Mouse (Mus musculus) kidney, embryonic 15.5 days (tissue): Measurements from ENCODE around the gene BC005537. TPM values are rescaled to one million over a fixed set of nuclear protein-coding genes. Genes with fewer than 3 reads are reported as not detected.
A peak's percentile ranks its signal among the peaks of the same experiment; 100 is the strongest.
"Not testable (repeated sequence)": the region's sequence is repeated elsewhere in the genome, so short reads cannot be mapped to it uniquely, and the experiment has no call there.

Experiments
- ATAC-seq: fragments of 200-750 bp; cut with Nextera tagmentation; replicated peaks from 2 replicates; pipeline ENCODE4 v1.8.0; 2017; ENCODE audit warnings: moderate TSS enrichment; ENCODE audit not compliant: low FRiP score
- H3K27ac ChIP-seq: fragments of 300-500 bp; sonication (generic); 2 replicates; pipeline ENCODE4 v1.5.1; 2015; ENCODE audit warnings: mild to moderate bottlenecking, inconsistent platforms
- H3K27me3 ChIP-seq: fragments of 300-500 bp; sonication (generic); 2 replicates; pipeline ENCODE4 v1.6.1; 2015; ENCODE audit warnings: inconsistent platforms
- H3K36me3 ChIP-seq: fragments of 300-500 bp; sonication (generic); 2 replicates; pipeline ENCODE4 v1.6.1; 2015; ENCODE audit warnings: inconsistent platforms
- H3K4me1 ChIP-seq: fragments of 300-500 bp; sonication (generic); 2 replicates; pipeline ENCODE4 v1.6.1; 2015; ENCODE audit warnings: inconsistent platforms
- H3K4me2 ChIP-seq: fragments of 300-500 bp; sonication (generic); 2 replicates; pipeline ENCODE4 v1.6.1; 2015; ENCODE audit warnings: moderate library complexity, mild to moderate bottlenecking, inconsistent platforms
- H3K4me3 ChIP-seq: fragments of 300-500 bp; sonication (generic); replicated peaks from 2 replicates; pipeline ENCODE4 v1.5.1; 2015; ENCODE audit warnings: mild to moderate bottlenecking, inconsistent platforms
- H3K9ac ChIP-seq: fragments of 300-500 bp; sonication (generic); 2 replicates; pipeline ENCODE4 v1.6.1; 2015; ENCODE audit warnings: mild to moderate bottlenecking, inconsistent platforms
- H3K9me3 ChIP-seq: fragments of 300-500 bp; sonication (generic); replicated peaks from 2 replicates; pipeline ENCODE4 v1.6.1; 2016; ENCODE audit warnings: inconsistent platforms
- WGBS: fragments of 180-500 bp; shearing (Covaris S2); methylation state at CpG from one replicate; pipeline ENCODE4 v1.1.7; 2015; ENCODE audit warnings: mixed read lengths; 5-methylcytosine and 5-hydroxymethylcytosine counted together
- polyA plus RNA-seq: library from polyadenylated mRNA; unstranded; fragments of >200 nt; fragmentation: Nextera tagmentation; extraction: Ambion mirVana; gene quantifications from 2 replicates; pipeline ENCODE4 v1.2.1, GENCODE M21; 2015

Gene BC005537
- polyA plus RNA-seq, 1 experiment from 2014 or later = 17.1 TPM

DNA sequence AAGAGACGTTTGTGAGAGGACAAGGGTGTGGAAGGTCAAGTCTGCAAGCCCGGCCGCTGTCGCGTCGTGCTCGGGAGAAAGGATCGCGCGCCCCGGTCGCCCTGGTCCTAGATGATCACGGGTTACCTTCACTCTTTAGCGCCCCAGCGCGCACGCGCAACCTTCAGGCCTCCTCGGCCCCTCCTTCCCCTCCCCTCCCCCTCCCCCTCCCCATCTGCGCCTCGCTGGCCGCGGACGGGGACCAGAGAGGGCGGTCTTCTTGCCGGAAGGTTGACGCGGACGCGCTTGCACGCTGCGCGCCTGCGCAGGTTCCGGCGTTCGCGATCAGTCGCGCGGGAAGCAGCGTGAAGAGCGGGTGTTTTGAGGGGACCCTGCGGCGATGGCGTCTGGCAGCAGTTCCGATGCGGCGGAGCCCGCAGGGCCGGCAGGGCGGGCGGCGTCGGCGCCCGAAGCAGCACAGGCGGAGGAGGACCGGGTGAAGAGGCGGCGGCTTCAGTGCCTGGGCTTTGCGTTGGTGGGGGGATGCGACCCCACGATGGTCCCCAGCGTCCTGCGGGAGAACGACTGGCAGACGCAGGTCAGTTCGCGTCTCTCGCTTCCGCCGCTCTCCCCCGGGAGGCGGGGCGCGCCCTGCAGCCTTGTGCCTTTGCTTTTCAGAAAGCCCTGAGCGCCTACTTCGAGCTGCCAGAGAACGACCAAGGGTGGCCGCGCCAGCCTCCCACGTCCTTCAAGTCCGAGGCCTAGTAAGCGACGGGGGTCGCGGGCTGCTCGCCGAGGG, 30.1 kb downstream of the BC005537 start, which contains the start of the genes Acot13 and Tdp2:
Gene Acot13, minus strand, starts transcription at position 188 of the 778 bp plus-strand sequence.
Gene Tdp2, plus strand, starts transcription at position 327 of the 778 bp plus-strand sequence.
- peak; percentile 97 for ATAC-seq
- peak within 1 kb of the TSS; percentile 65 for H3K4me2 ChIP-seq
- H3K27me3 ChIP-seq = no peaks in the 10 kb centered on the region
- peak within 1 kb of the TSS; percentile 85 for H3K4me3 ChIP-seq
- H3K9ac ChIP-seq = peak within 1 kb of the TSS; percentile 91
- H3K36me3 ChIP-seq = peaks cover 6% of the 10 kb centered on the region; the same call in 1 of the 2 replicates
- H3K9me3 ChIP-seq = no peaks in the 10 kb centered on the region
- H3K4me1 ChIP-seq = peaks cover 20% of the 10 kb centered on the region
- peak within 1 kb of the TSS; percentile 97 for H3K27ac ChIP-seq
- under 1% methylated on average over 90 of the region's 90 CpGs for WGBS

DNA sequence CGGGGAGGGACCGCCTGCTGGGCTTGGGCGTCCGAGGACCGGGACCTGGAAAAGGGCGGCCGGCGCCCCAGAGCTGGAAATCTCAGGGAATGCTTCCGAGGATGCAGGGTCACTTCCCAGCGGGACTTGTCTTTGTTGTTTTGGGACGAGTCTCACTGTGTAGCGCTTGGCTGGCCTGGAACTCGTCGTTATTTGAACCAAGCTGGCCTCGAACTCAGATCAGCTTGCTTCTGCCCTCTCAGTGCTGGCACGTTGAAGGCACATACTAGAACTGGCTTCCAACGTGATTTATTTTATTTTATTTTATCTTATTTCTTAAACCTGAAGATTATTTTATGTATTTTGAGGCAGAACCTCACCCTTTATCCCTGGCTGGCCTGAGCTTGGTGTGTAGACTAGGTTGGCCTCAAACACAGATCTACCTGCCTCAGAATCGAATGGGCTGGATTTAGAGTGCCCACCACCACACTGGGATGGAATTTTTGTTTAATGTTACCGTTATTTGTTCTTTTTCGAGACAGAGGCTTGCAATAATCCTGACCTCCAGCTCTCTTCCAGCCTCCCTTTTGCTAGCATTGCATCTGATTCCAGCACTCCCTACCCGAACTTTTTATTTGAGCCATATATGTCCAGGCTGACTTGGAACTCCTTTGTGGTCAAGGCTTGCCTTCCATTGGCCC, 30.8 kb downstream of the BC005537 start:
- H3K9me3 ChIP-seq = no peaks in the 10 kb centered on the region
- H3K4me3 ChIP-seq = peak overlapping the region; percentile 85
- peak overlapping the region; percentile 91 for H3K9ac ChIP-seq
- ATAC-seq = peak; percentile 37
- H3K4me2 ChIP-seq = peak overlapping the region; percentile 65
- H3K27ac ChIP-seq = peak overlapping the region; percentile 97
- H3K27me3 ChIP-seq = no peaks in the 10 kb centered on the region
- peaks cover 10% of the 10 kb centered on the region for H3K36me3 ChIP-seq
- H3K4me1 ChIP-seq = peaks cover 20% of the 10 kb centered on the region
- 4% methylated on average over 21 of the region's 21 CpGs for WGBS

DNA sequence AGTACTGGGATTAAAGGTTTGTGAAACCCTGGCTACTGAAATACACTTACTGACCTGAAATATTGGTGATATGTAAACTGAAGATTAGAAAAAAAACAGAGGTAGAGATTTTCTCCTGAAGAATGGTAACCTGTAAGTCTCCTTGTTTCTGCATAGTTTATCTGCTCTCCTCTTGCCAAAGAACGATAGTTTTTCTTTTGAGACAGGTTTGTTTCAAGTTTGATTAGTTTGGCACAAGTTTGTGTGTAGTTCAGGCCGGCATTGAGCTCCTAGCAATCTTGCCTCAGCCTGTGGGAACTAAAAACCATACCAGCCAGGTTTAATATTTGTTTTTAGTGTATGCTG, 31.3 kb downstream of the BC005537 start:
- Histone ChIP-seq H3K4me2 (peak overlapping the region; percentile 65), H3K27ac (no peak overlapping the region)

DNA sequence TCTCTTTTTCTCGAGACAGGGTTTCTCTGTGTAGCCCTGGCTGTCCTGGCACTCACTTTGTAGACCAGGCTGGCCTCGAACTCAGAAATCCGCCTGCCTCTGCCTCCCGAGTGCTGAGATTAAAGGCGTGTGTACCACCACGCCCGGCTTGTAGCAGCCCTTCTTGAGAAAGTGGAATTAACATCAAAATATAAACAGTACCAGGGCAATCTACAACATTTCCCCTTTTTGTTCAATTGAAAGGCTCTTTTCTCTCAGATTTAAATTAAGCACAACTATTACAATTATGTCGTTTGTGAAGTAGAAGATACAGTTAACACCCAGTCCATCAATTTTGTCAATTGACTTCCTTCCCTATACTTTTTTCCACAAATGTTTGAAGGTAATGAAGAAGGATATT, 36.3 kb downstream of the BC005537 start:
- not testable (repeated sequence) for ATAC-seq, H3K4me2 ChIP-seq
- 89% methylated on average over 8 of the region's 8 CpGs for WGBS

More for the DNA sequence above, 31.3 kb downstream of the BC005537 start:
- ATAC-seq = no peak
- peaks cover 20% of the 10 kb centered on the region for H3K4me1 ChIP-seq
- 38% methylated on average over 2 of the region's 2 CpGs for WGBS
- peak overlapping the region; percentile 85 for H3K4me3 ChIP-seq
- no peaks in the 10 kb centered on the region for H3K9me3 ChIP-seq
- no peaks in the 10 kb centered on the region for H3K27me3 ChIP-seq
- peak overlapping the region; percentile 91 for H3K9ac ChIP-seq
- H3K36me3 ChIP-seq = peaks cover 12% of the 10 kb centered on the region

DNA sequence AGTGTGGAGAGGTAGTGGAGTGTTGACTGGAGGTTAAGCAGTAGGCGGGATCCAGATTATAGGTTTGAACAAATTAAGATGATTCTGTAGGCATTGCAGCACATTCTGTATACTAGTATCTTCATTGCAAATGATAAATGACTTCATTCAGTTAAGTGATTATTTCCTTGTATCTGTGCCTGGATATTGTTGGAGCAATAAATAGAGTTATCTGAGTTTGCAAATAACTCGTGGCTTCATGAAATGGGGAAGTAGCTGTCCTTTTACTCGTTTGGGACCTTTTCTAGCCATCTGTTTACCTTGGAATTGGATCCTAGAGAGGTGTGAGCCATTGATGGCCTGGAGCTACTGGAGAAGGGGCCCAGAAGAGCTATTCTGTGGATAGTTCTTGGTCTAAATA, 38.4 kb downstream of the BC005537 start:
- WGBS = 52% methylated on average over 3 of the region's 3 CpGs
- Histone ChIP-seq H3K4me2 (no peak overlapping the region), H3K9ac (no peak overlapping the region), H3K9me3 (no peaks in the 10 kb centered on the region), H3K4me1 (peaks cover 4% of the 10 kb centered on the region), H3K27ac (no peak overlapping the region), H3K36me3 (peaks cover 44% of the 10 kb centered on the region), H3K27me3 (no peaks in the 10 kb centered on the region), H3K4me3 (no peak overlapping the region)
- no peak for ATAC-seq

More for the DNA sequence above, 36.3 kb downstream of the BC005537 start:
- Histone ChIP-seq H3K4me1 (peaks cover 13% of the 10 kb centered on the region), H3K36me3 (peaks cover 44% of the 10 kb centered on the region)
- not testable (repeated sequence) for H3K9me3 ChIP-seq, H3K4me3 ChIP-seq, H3K27me3 ChIP-seq, H3K9ac ChIP-seq, H3K27ac ChIP-seq

DNA sequence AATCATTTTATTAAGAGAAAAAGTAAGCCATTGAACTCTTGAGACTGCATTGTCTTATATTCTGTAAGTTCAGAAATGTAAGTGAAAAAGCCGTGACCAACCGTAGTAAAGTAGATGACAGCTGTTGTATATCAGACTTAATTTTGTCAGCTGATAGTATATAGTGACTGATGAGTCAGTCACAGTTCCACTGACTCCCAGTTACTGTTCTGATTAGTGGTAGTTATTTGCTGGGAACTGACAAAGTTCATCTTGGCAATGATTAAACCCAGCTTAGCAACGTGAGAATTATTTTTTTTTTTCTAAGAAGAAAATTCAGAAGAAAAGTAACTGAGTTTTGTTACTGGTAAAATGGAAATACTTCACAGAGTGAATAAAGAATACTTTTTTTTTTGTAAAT, 40.2 kb downstream of the BC005537 start:
- no peaks in the 10 kb centered on the region for H3K9me3 ChIP-seq
- no peak overlapping the region for H3K4me3 ChIP-seq
- H3K27me3 ChIP-seq = no peaks in the 10 kb centered on the region
- 68% methylated on average over 3 of the region's 3 CpGs for WGBS
- no peak overlapping the region for H3K9ac ChIP-seq
- peaks cover 12% of the 10 kb centered on the region for H3K4me1 ChIP-seq
- H3K36me3 ChIP-seq = peaks cover 37% of the 10 kb centered on the region
- ATAC-seq = no peak
- H3K27ac ChIP-seq = no peak overlapping the region
- H3K4me2 ChIP-seq = no peak overlapping the region

DNA sequence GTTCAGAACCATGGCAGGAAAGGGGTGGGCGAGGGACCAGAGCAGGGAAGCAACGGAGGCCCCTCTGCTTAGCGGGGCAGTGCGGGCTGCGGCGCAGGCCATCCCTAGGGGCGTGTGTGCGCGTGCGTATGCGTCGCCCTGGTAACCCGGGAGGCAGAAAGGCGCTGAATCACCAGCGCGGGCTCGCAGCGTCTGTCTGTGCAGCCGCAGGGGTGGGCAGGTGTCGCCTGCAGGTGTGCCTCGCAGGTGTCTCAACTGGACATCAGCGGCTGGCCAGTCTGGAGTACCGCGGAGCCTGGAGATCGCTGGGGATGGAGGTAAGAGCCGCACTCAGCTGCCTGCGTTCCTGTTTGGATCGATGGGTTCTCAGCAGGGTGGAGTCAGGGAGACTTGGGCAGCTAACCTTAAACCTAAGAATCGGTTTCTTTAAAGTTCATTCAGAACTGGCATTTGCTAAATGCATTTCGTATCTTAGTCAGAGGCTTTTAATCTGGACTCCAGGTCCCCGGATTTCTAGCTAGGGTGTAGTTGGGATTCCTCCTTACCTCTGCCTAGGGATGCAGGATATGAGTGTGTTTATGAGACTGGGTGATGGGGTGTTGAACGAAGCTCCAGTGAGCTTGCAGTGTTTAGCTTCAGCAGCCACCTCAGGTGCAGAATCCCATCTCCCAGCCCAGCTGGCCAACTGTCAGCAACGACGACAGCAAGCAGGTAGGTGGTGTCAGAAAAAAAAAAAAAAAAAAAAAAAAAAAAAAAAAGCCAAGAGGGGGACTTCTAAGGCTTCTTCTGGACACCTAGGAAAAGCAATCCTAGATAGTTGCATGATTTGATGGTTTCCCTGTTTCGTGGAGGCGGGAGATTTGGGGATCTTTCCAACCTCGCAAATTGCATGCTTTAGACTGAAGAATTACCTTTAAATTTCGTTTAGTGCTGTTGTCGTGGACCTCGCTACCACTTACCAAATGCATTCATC, 43.8 kb downstream of the BC005537 start, which contains the start of gene D130043K22Rik:
Gene D130043K22Rik, plus strand, starts transcription at position 153 of the 973 bp plus-strand sequence.
- H3K4me3 ChIP-seq = peak within 1 kb of the TSS; percentile 48
- peak within 1 kb of the TSS; percentile 31; the same call in 1 of the 2 replicates for H3K9ac ChIP-seq
- H3K9me3 ChIP-seq = no peaks in the 10 kb centered on the region
- ATAC-seq = peak; percentile 90
- peak within 1 kb of the TSS; percentile 92 for H3K4me2 ChIP-seq
- WGBS = 14% methylated on average over 40 of the region's 40 CpGs
- H3K27me3 ChIP-seq = no peaks in the 10 kb centered on the region
- H3K27ac ChIP-seq = no peak within 1 kb of the TSS
- H3K36me3 ChIP-seq = peaks cover 16% of the 10 kb centered on the region
- peaks cover 13% of the 10 kb centered on the region for H3K4me1 ChIP-seq

DNA sequence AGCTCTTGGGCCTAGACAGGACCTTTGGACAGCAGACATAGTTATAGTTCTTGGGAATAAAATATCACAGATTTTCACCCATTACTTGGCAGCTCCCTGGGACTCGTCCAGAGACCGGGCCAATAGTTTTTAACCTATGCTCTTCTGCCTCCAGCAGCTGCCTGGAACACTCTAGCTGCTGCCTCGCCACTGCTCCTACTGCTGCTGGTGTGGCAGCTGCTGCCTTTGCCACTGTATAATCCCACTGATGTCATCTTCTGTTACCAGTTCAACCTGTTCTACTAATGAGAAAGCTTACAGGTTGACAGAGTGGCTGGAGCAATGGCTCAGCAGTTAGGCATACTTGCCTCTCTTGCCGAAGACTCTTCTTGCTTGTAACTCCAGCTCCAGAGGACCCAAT, 47.9 kb downstream of the BC005537 start:
- no peak overlapping the region for H3K9ac ChIP-seq
- no peak overlapping the region for H3K4me2 ChIP-seq
- no peaks in the 10 kb centered on the region for H3K36me3 ChIP-seq
- no peak overlapping the region for H3K4me3 ChIP-seq
- WGBS = 70% methylated on average over 4 of the region's 4 CpGs
- H3K9me3 ChIP-seq = no peaks in the 10 kb centered on the region
- H3K27me3 ChIP-seq = no peaks in the 10 kb centered on the region
- H3K27ac ChIP-seq = no peak overlapping the region
- no peak for ATAC-seq
- peaks cover 13% of the 10 kb centered on the region for H3K4me1 ChIP-seq

DNA sequence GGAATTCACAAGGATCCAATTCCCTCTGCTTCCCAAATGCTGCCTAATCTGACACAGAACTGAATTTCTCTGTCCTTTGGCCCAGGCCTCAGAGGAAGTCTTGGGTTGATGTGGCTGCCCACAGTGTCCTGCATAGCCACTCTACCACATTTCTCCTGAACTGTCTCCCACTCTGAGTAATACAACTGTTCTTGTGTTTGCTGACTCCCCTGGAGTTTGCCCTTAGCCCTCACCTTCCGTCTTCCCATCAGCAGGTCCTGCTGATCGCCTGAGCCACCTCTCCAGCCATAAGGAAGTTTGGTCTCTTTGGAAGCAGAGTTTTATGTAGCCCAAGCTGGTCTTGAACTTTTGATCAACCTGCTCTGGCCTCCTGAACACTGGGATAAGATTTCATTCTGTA, 50.5 kb downstream of the BC005537 start:
- 87% methylated on average over 2 of the region's 2 CpGs for WGBS
- Histone ChIP-seq H3K27me3 (no peaks in the 10 kb centered on the region), H3K4me3 (no peak overlapping the region), H3K4me2 (no peak overlapping the region), H3K36me3 (no peaks in the 10 kb centered on the region), H3K27ac (no peak overlapping the region), H3K9ac (no peak overlapping the region), H3K9me3 (no peaks in the 10 kb centered on the region), H3K4me1 (no peaks in the 10 kb centered on the region)
- ATAC-seq = no peak

DNA sequence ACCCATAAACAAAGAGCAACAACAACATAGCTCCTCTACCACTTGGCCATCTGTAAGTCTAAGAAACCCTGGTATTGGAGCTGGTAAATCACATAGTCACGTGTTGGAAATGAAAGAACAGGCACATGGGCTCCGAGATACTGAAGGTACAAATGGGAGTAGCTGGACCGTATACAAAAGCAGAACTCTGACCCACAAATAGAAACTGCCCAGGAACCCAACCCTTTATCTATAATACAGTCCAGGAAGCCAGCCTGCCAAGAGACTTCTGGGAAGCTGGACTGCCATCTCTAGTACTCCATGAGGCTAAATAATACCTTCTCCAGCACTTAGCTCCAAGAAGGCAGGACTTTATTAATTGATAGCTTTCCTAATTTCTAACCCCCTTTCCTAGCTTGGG, 51.1 kb downstream of the BC005537 start:
- H3K36me3 ChIP-seq = no peaks in the 10 kb centered on the region
- H3K4me2 ChIP-seq = no peak overlapping the region
- H3K27ac ChIP-seq = no peak overlapping the region
- no peak for ATAC-seq
- H3K9ac ChIP-seq = no peak overlapping the region
- 78% methylated on average over 3 of the region's 3 CpGs for WGBS
- H3K4me1 ChIP-seq = no peaks in the 10 kb centered on the region
- no peaks in the 10 kb centered on the region for H3K27me3 ChIP-seq
- no peak overlapping the region for H3K4me3 ChIP-seq
- no peaks in the 10 kb centered on the region for H3K9me3 ChIP-seq

DNA sequence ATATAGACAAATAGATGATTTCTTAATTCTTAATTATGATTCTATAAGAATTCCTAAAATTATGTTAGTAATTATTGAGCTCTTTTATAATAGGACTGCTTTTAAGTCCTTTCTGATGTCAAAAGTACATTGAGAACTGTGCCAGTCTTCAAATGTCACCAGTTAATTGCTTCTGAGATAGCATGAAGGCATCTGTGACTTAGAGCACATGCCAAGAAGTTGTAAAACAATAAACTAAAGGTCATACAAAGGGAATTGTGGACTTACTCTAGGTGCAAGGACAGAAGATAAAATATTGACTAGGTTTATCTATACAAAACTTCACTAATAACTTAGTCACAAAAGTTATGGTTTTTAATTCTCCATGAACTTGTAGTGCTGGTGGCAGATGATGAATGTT, 57.7 kb downstream of the BC005537 start:
- ATAC-seq = no peak
- H3K27ac ChIP-seq = no peak overlapping the region

More for the DNA sequence above, 57.7 kb downstream of the BC005537 start:
- no peak overlapping the region for H3K4me3 ChIP-seq
- peaks cover 6% of the 10 kb centered on the region for H3K4me1 ChIP-seq
- H3K4me2 ChIP-seq = no peak overlapping the region
- H3K9me3 ChIP-seq = no peaks in the 10 kb centered on the region
- H3K9ac ChIP-seq = no peak overlapping the region
- no peaks in the 10 kb centered on the region for H3K27me3 ChIP-seq
- no peaks in the 10 kb centered on the region for H3K36me3 ChIP-seq
